Mouse (Mus musculus) megakaryocyte progenitor cell, adult 5-6 weeks (primary cell): Measurements from ENCODE around the gene Olfr64. TPM values are rescaled to one million over a fixed set of nuclear protein-coding genes. Genes with fewer than 3 reads are reported as not detected.

Source experiments
- total RNA-seq, 2 experiments: library from RNA; stranded (forward) in 1 of 2; stranded (reverse) in 1 of 2; fragments of 157-497, 149-512 nt in 1 of 2; fragments of 200-1000 nt in 1 of 2; gene quantifications; 2 replicates each; pipeline versions ENCODE4 v1.2.3 to v1.2.4; 2015 to 2017

Olfr64 gene
- total RNA-seq, 2 experiments from 2014 or later: not detected

Other genes with a start within 250 kb of the Olfr64 start
Only the 30 nearest of the 33 such genes appear.
- not detected in 2 replicates for gene Olfr623, start 230.8 kb downstream of the Olfr64 start, total RNA-seq (2015)
- gene Olfr623, start 230.8 kb downstream of the Olfr64 start, total RNA-seq (2017): not detected in 2 replicates
- 0.02 TPM in 1 of 2 replicates, not detected in the other for gene Olfr624, start 223.3 kb downstream of the Olfr64 start, total RNA-seq (2015)
- 0.12 TPM in 1 of 2 replicates, not detected in the other for gene Olfr624, start 223.3 kb downstream of the Olfr64 start, total RNA-seq (2017)
- not detected in 2 replicates for gene Olfr625-ps1, start 211.8 kb downstream of the Olfr64 start, total RNA-seq (2015)
- not detected in 2 replicates for gene Olfr625-ps1, start 211.8 kb downstream of the Olfr64 start, total RNA-seq (2017)
- gene Olfr243, start 179.8 kb downstream of the Olfr64 start, total RNA-seq (2015): not detected in 2 replicates
- gene Olfr243, start 179.8 kb downstream of the Olfr64 start, total RNA-seq (2017): not detected in 2 replicates
- not detected in 2 replicates for gene Olfr628, start 164.1 kb downstream of the Olfr64 start, total RNA-seq (2015)
- gene Olfr628, start 164.1 kb downstream of the Olfr64 start, total RNA-seq (2017): not detected in 2 replicates
- gene Olfr629, start 149.5 kb downstream of the Olfr64 start, total RNA-seq (2015): not detected in 2 replicates
- not detected in 2 replicates for gene Olfr629, start 149.5 kb downstream of the Olfr64 start, total RNA-seq (2017)
- gene Olfr630, start 137.2 kb downstream of the Olfr64 start, total RNA-seq (2015): not detected in 2 replicates
- not detected in 2 replicates for gene Olfr630, start 137.2 kb downstream of the Olfr64 start, total RNA-seq (2017)
- not detected in 2 replicates for gene Olfr69, start 122.9 kb downstream of the Olfr64 start, total RNA-seq (2015)
- not detected in 2 replicates for gene Olfr69, start 122.9 kb downstream of the Olfr64 start, total RNA-seq (2017)
- gene Olfr68, start 114.8 kb downstream of the Olfr64 start, total RNA-seq (2015): not detected in 2 replicates
- gene Olfr68, start 114.8 kb downstream of the Olfr64 start, total RNA-seq (2017): not detected in 2 replicates
- not detected in 2 replicates for gene Olfr67, start 102.7 kb downstream of the Olfr64 start, total RNA-seq (2015)
- gene Olfr67, start 102.7 kb downstream of the Olfr64 start, total RNA-seq (2017): not detected in 2 replicates
- 16.9 and 36.5 TPM in 2 replicates for gene Hbb-bt, start 80.5 kb downstream of the Olfr64 start, total RNA-seq (2015)
- 0.71 and 3.5 TPM in 2 replicates for gene Hbb-bt, start 80.5 kb downstream of the Olfr64 start, total RNA-seq (2017)
- gene Hbb-bs, start 66.4 kb downstream of the Olfr64 start, total RNA-seq (2015): 25.1 and 66.9 TPM in 2 replicates
- 7.5 and 24.0 TPM in 2 replicates for gene Hbb-bs, start 66.4 kb downstream of the Olfr64 start, total RNA-seq (2017)
- gene Hbb-bh2, start 54.0 kb downstream of the Olfr64 start, total RNA-seq (2015): not detected in 2 replicates
- gene Hbb-bh2, start 54.0 kb downstream of the Olfr64 start, total RNA-seq (2017): not detected in 2 replicates
- gene Hbb-bh1, start 51.3 kb downstream of the Olfr64 start, total RNA-seq (2015): not detected in 2 replicates
- not detected in 2 replicates for gene Hbb-bh1, start 51.3 kb downstream of the Olfr64 start, total RNA-seq (2017)
- gene Hbb-y, start 41.3 kb downstream of the Olfr64 start, total RNA-seq (2015): not detected in 2 replicates
- gene Hbb-y, start 41.3 kb downstream of the Olfr64 start, total RNA-seq (2017): not detected in 2 replicates
- not detected in 2 replicates for gene Olfr66, start 8.2 kb downstream of the Olfr64 start, total RNA-seq (2015)
- not detected in 2 replicates for gene Olfr66, start 8.2 kb downstream of the Olfr64 start, total RNA-seq (2017)
- gene Olfr65, start 9.0 kb upstream of the Olfr64 start, total RNA-seq (2015): not detected in 2 replicates
- gene Olfr65, start 9.0 kb upstream of the Olfr64 start, total RNA-seq (2017): not detected in 2 replicates
- gene Olfr631, start 34.3 kb upstream of the Olfr64 start, total RNA-seq (2015): not detected in 2 replicates
- gene Olfr631, start 34.3 kb upstream of the Olfr64 start, total RNA-seq (2017): not detected in 2 replicates
- gene Olfr632, start 39.9 kb upstream of the Olfr64 start, total RNA-seq (2015): not detected in 2 replicates
- not detected in 2 replicates for gene Olfr632, start 39.9 kb upstream of the Olfr64 start, total RNA-seq (2017)
- gene Olfr633, start 50.0 kb upstream of the Olfr64 start, total RNA-seq (2015): not detected in 2 replicates
- gene Olfr633, start 50.0 kb upstream of the Olfr64 start, total RNA-seq (2017): not detected in 2 replicates
- not detected in 2 replicates for gene Olfr635, start 76.7 kb upstream of the Olfr64 start, total RNA-seq (2015)
- gene Olfr635, start 76.7 kb upstream of the Olfr64 start, total RNA-seq (2017): not detected in 2 replicates
- not detected in 2 replicates for gene Olfr638, start 104.3 kb upstream of the Olfr64 start, total RNA-seq (2015)
- gene Olfr638, start 104.3 kb upstream of the Olfr64 start, total RNA-seq (2017): not detected in 2 replicates
- 0.02 TPM in 1 of 2 replicates, not detected in the other for gene Olfr639, start 122.8 kb upstream of the Olfr64 start, total RNA-seq (2015)
- not detected in 2 replicates for gene Olfr639, start 122.8 kb upstream of the Olfr64 start, total RNA-seq (2017)
- gene Olfr640, start 131.1 kb upstream of the Olfr64 start, total RNA-seq (2015): not detected in 2 replicates
- not detected in 2 replicates for gene Olfr640, start 131.1 kb upstream of the Olfr64 start, total RNA-seq (2017)
- not detected in 2 replicates for gene Olfr641, start 141.0 kb upstream of the Olfr64 start, total RNA-seq (2015)
- gene Olfr641, start 141.0 kb upstream of the Olfr64 start, total RNA-seq (2017): not detected in 2 replicates
- not detected in 2 replicates for gene Olfr642, start 158.2 kb upstream of the Olfr64 start, total RNA-seq (2015)
- gene Olfr642, start 158.2 kb upstream of the Olfr64 start, total RNA-seq (2017): not detected in 2 replicates
- gene 4930516K23Rik, start 167.0 kb upstream of the Olfr64 start, total RNA-seq (2015): not detected in 2 replicates
- gene 4930516K23Rik, start 167.0 kb upstream of the Olfr64 start, total RNA-seq (2017): not detected in 2 replicates
- gene Olfr644, start 177.4 kb upstream of the Olfr64 start, total RNA-seq (2015): not detected in 2 replicates
- not detected in 2 replicates for gene Olfr644, start 177.4 kb upstream of the Olfr64 start, total RNA-seq (2017)
- gene Olfr645, start 191.0 kb upstream of the Olfr64 start, total RNA-seq (2015): not detected in 2 replicates
- not detected in 2 replicates for gene Olfr645, start 191.0 kb upstream of the Olfr64 start, total RNA-seq (2017)
- not detected in 2 replicates for gene Olfr646, start 210.4 kb upstream of the Olfr64 start, total RNA-seq (2015)
- not detected in 2 replicates for gene Olfr646, start 210.4 kb upstream of the Olfr64 start, total RNA-seq (2017)